Mouse (Mus musculus): ENCODE measurements around the gene Osbp.
A peak's percentile ranks its signal among the peaks of the same experiment; 100 is the strongest.

The Osbp gene

DNA sequence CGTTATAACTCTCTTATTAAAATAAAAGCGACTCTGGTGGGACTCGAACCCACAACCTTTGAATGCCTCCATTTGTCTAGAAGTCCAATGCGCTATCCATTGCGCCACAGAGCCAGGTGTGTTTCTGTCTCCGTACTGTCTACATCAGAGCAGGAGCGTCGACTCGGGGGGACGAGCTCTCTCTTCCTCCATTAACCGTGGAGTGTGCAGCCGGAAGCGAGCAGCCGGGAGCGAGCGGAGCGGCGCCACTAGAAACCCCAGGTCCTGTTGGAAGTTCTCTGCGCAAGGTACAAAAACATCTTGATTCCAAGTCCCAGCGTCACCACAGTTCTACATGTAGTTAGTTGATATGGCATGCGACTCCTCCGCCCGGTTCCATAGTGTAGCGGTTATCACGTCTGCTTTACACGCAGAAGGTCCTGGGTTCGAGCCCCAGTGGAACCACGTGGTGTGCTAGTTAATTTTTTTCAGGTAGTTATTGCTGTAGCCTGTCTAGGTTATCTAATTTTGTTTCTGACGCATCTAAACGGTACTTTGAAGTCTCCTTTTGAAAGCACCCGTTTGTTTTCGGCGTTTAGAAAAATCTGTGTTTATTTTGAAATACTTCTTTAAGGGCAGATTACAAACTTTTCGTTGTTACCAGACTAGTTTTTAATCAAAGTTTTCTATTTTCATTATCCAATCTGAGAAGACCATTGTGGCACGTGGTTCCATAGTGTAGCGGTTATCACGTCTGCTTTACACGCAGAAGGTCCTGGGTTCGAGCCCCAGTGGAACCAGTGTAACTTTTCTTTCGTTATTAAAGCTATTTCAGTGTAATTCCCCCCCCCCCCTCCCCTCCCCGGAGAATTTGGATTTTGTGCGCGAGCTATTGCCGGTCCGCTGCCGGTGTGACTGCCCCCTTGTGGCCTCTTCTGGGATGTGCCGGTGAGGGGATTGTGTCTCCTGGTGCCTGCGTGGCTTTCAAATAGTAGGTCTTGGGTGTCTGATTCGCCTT lies 46.1 kb downstream of the Osbp start:
- DNase-seq, result peak; percentile 92

DNA sequence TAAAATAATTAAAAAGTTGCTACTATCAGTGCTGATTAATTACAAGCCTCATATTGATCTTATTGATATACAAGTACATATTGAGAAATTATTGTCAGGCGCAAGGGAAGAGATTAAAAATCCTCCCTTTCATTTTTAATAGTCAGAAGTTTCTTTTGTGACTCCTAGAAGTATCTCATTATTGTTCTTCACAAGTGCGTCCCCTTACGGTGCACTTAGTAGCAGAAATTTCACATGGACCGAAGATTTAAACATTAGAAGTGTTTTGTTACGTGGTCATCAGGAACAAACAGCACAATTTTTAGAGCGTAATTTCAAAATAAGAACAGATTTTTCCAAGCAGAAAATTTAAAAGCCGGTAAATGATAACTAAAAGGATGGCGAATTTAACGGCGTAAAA lies 46.9 kb downstream of the Osbp start:
- no peak for DNase-seq

DNA sequence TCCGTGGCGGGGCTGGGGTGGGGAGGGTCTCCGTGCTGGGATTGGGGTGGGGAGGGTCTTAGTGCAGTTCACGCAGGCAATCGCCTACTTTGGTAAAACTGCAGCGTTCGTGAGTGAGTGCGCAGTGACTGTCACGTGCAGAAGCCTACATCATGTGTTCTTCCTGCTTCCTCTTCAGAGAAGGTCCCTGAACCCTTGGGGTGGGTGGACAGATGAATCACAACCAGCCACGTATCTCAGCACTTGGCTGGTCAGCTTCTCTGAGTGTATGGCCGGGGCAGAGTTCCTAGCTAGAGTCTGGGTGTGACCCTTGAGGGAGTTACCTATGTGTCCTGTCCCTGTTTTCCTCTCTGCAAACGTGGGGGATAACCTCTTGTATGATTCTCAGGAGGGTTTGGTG lies 47.5 kb downstream of the Osbp start:
- peak; percentile 67 for DNase-seq

DNA sequence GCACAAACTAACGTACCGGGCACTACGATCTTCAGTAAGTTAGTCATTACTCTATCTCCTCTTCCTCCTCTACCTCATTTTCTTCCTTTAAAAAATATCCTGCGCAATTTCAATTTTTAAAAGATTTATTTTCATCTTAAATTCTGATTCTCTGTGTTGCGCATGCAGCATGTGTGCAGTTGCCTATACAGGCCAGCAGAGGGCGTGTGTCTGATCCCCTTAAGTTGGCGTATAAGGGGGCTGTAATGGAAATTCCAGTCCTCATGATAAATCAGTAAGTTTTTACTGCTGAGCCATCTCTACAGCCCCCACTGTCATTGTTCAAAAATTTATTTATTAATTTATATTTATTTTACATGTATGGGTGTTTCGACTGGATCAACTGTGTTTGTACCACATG lies 50.0 kb downstream of the Osbp start:
- no peak for DNase-seq

DNA sequence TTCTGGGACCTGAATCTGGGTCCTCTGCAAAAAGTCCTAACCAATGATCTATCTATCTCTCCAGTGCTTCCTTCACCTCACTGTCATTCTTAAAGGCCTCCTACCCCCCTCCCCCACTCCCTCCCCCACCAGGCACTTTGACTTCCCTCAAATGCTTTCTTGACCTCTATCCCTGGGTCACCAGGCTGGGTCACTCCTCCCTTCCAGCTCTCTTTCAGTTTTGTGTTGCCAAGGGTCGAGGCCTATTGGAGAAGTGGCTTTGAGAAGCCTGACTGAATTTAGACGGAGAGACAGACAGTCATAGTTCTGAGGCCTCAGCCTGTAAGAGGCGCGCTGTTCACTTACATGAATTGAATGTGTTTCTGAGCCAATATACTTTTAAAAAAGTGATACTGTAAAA lies 50.5 kb downstream of the Osbp start:
- DNase-seq, result no peak

DNA sequence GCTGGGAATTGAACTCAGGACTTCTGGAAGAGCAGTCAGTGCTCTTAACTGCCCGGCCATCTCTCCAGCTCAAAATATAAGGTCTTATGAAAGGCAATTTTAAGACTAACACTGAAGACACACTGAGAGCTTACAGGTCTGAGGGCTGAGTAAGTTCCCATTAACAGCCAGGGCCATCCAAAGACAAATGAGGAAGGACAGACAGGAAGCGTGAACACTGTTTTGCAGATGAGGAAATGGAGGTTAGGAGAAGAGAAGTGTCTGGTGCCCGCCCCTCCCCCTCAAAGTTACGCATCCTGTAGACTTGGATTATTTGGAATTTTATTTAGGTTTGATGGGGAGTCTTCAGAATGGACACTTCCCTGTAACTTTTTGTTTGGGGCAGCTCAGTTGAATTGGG lies 58.4 kb downstream of the Osbp start:
- DNase-seq, result no peak

DNA sequence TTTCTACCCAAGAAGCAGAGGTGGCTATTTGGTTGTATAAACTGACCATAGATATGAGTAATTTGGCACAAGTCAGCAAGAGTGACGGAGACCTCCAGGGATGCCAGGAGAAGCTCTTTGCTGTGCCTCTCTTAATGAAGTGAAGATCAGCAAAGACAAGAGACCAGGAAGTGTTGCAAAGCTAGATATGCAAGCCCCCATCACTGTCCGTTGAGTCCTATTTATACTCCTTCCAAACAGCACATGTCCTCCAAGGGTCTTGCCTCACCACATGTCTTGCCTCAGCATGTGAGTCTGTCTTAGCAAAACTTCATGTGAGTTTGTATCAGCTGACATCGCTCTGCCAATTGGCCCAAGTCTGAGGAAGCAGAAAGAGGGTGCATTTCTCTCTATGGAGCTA lies 59.6 kb downstream of the Osbp start:
- no peak for DNase-seq

DNA sequence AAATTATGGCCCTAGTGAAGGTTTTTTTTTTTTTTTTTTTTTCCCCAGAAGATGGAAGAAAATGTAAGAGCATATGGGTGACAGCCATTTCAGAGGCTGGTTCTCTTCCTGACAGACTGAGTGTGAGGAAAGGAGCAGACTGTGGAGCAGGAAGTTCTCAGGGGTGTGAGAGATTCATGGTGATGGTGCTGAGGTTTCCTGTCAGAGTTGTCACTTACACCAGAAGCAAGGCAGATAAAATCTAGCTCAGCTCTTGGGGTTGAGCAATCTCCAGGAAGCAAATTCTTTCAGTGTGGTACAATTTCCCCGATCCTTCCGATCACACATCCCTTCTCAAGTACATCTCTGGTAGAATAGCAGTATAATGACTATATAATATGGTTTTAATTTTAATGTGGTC lies 60.9 kb downstream of the Osbp start:
- DNase-seq, result no peak

DNA sequence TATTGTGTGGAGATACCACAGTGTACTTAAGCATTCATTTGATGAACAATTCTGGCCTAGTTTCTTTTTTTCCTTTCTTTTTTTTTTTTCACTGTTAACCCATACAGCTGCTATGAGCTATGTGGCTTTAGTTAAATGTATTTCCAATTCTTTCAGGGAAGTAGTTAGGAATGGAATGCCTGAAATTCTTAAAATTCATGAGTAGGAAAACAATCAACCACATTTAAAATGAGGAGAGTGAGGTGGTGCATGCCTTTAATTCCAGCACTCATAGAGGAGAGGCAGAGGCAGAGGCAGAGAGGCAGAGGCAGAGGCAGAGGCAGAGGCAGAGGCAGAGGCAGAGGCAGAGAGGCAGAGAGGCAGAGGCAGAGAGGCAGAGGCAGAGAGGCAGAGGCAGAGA lies 72.0 kb downstream of the Osbp start:
- no peak for DNase-seq

DNA sequence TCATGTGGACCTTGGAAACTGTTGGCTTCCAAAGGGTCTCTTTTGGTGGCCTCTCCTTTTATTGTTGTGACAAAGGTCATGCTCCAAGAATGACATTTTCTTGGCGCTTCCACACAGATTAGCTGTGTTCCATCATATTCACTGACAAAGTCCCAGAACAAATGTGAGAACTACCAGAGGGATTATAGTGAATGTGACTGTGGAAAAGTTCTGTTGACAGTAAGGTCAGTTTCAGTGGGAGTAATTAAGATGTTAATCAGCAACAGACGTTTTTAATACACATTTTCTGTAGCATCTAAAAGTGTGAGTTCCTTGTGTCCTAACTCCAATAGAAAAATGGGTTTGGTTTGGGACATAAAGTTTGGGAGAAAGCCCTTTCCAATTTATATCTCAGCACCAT lies 75.5 kb downstream of the Osbp start, which contains the start of gene Olfr1423:
Gene Olfr1423 (minus strand): TSS at position 101 of the 400 bp plus-strand sequence.
- DNase-seq, result no peak

DNA sequence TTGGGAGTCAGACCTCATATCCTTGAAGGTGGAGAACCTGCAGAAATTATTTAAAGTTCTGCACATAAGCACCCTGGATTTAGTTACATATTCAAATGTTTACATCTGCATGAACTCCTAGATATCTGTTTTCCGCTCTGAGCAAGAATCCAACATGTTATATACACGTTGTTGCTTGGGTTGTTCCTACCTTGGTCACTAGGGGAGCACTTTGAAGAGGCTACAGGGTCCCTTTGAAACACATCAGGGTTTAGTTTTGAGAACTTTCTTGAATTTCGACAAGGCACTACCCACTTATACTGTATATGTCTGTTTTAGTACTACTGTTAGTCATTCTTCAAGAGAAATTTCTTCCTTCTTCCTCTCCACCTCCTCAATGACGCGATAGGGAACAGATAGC lies 77.4 kb downstream of the Osbp start:
- DNase-seq, result no peak

Data from kidney, postnatal 10 days (tissue).